Mouse (Mus musculus) right cerebral cortex, postnatal 25 days (tissue): ENCODE measurements around the gene Bahcc1.

ENCODE experiments used
- DNase-seq: peaks from one replicate; pipeline ENCODE4 v3.0.0; 2022

Gene Bahcc1

DNA sequence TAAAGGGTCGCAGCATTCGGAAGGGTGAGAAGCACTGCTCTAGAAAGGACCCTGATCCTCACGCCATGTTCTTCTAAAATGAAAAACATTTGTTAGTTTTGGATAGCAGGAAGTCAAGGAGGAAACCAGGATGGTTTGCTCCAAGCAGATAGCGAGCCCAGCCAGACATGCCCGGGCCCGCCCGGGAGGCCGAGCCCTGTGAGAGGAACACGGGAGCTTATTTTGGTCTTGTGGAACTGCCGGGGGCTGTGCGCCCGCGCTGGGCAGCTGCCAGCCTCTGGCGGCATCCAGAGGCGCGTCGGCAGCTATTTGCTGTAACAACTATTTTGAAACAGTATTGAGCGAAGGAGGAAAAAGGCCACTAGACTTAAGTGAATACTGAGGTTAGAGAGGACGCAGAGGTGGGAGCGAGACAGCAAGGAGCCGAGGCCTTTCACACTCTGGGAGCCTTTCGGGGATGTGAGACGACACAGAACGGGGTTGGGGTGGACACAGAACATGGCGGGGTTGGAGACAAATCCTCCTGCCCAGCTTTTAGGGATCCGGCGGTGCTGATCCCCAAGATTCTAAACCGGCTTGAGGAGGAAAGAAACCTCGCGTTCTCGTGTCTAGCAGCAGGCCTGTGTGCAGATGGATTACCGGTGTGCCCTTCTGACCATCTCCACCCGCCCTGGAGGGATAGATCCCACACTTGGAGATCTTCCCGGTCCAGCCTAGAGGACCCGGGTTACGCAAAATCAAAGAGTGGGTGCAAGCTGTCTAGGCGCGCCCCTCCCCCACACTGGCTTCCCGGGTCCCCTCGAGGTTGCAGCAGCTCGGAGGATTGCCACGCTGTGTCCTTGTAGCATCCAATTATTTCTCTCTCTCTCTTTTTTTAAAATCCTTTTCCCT, 2.6 kb upstream of the Bahcc1 start:
- DNase-seq = peak; percentile 67

DNA sequence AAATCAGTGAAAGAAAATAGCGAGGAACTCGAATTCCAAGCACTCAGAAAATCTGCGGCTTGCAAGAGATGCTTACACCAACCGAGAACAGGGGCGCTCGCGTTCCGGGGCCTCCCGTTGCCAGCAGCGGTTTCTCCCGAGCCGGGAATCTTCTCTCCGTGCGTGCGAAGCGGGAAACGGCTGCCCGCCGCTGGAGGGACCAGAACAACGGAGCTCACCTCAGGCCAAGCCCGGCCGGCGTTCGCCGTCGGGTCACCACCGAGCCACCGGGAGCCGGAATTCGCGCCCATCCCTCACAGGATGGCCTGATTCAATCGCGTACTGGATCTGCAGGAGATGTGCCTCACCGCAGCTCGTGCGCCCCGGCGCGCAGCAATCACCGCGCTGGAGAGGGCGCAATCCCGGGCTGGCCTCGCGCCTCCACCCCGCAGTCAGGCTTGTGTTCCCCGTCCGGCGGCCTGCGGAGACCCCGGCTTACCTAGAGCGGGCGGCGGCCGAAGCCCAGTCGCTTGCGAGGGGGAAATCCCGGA, 1.8 kb upstream of the Bahcc1 start:
- no peak for DNase-seq

DNA sequence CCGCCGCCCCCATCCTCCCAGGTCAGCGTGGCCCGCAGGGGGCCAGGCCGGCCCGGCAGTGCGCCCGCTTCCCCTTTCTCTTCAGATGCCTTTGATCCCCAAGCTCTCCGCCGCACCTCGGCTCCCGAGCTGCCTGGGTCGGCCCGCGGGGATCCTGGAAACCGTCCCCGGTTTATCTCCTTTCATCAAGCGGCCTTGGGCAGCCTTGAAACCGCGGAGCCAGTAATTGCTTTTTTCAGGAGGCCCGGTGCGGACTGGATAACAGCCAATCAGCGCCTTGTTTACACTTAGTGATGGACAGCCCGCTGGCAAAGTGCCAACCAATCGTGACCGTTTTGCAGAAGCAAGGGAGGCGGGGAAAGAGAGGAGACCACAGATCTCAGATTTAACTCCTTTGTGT, 1.4 kb upstream of the Bahcc1 start:
- peak; percentile 99 for DNase-seq

GRCm38 (mm10) chr11:120233441-120234135, 841 bp downstream of the Bahcc1 start:
- DNase-seq = peak; percentile 69

- no peak for DNase-seq
These were observed 1.5 kb downstream of the Bahcc1 start for GRCm38 (mm10) chr11:120234136-120234775.

DNA sequence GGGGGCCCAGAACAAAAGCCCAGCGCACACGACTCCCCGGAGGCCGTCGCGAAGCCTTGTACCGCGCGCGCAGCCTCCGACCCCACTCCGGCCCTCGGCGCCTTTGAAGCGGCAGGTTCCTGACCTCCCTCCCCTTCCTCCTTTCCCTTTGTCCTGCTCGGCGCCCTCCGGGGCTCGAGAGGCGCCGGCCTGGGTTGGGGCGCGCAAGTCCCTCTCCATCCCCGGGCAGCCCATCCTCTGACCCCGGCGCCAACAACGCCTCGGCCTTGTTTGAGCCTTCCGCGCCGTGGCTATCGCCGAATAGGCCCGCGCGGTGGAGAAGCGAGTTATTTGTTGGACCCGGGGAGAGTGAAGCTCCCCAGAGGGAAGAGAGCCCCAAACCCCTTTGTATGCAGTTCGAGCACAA, 2.0 kb downstream of the Bahcc1 start:
- peak; percentile 68 for DNase-seq

DNA sequence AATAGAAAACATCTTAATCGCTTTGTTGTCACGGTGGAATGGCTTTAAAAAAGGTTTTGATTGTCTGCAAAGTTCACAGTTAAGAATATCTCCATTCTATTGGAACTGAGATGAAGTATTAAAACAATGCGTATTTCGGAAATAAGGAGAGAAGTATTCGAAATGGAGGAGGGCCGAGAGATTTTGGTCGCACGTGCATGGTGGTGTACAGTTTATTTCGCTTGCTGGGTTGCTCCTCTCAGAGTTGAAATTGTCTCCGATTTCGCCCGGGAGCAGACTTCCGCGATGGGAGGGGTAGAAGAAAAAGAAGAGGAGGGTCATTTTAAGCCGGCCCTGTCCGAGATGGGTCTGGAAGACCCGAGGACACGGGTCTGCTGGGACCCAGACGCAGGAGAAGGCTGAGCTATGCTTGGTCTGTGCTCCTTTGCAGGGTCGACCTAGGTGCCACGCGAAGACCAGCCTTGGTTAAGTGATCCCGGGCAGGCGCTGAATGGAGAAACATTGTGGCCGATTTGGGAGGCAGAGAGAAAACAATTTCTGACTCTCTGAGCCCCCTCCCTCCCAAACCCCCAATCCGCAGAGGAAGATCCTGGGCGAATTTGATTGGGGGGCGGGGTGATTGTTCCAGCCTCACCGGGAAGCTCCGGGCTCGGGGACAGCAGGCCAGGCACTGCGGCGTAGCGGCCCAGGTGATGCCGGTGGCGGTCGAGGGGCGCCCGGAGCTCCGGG, 2.8 kb downstream of the Bahcc1 start:
- peak; percentile 69 for DNase-seq

- no peak for DNase-seq
These were observed 3.3 kb downstream of the Bahcc1 start for GRCm38 (mm10) chr11:120236114-120236437.

DNA sequence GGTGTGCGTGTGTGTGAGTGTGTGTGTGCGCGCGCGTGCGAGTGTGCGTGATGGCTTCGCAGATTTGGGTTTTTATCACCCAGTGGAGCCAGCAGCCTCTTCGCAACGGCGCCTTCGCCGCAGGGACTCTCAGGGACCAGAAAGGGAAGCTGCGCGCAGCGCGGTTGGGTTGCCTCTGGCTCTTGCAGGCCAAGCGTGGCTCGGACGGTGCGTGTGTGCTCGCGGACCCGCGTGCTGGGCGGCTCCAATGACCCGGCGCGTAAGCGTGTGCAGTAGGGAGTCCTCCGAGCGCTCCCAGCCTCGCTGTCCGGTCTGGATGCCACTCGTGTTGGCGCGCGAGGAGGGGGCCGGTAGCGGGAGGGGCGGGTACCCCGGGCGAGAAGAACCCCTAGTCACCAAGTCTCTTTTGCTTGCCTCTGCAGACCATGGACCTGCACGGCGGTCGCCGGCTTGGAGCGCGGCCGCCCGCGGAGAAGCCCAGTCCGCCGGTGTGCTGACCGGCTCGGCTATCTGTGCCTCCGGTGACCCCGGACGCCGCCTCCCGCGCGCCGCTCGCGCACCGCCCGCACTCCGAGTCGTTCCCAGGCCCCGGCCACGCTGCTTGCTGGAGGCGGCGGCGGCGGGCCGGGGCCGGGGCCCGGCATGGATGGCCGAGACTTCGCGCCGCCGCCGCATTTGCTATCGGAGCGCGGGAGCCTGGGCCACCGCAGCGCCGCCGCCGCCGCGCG, 3.9 kb downstream of the Bahcc1 start:
- DNase-seq = peak; percentile 71

GRCm38 (mm10) chr11:120237166-120238131, 4.7 kb downstream of the Bahcc1 start:
- peak; percentile 66 for DNase-seq

GRCm38 (mm10) chr11:120238306-120238705, 5.6 kb downstream of the Bahcc1 start:
- no peak for DNase-seq

GRCm38 (mm10) chr11:120238751-120239359, 6.1 kb downstream of the Bahcc1 start:
- DNase-seq = no peak

DNA sequence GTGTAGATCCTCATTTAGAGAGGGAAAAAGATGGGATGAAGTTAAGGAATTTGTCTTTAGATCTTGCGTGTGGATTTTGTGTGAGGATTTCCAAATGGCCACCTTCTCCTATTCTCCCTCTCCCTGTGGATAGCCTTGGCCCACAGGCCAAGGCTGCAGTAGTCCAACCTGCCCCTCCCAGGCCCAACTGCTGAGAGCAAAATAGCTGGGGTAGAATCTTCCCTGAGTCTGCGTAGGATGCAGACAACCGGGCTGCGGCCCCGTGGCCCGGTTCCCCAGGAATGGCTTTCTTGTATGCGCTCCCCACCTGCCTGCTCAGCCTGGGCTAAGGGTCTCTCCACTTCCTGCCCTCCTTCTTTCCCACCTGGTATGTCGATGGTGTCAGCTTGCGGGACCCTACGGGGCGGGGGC, 6.8 kb downstream of the Bahcc1 start:
- no peak for DNase-seq

DNA sequence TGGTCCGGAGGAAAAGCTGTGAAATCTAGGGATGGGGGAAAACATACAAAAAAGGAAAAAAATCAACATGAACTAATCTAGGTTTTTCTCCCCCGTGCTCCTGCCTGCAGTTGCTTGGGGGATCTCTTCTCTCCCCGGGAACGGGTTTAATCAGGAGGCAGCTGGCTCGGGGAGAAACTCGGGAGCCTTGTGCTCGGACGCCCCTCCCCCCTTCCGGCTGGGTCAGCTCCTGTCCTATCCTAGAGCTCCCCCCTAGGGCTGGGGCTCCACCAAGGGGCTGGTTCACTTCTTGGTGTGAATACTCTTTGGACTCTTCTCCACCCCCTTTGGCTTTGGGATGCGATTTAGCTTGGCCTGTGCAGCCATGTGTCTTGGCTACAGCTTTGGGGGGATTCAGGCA, 7.5 kb downstream of the Bahcc1 start:
- DNase-seq = peak; percentile 69

DNA sequence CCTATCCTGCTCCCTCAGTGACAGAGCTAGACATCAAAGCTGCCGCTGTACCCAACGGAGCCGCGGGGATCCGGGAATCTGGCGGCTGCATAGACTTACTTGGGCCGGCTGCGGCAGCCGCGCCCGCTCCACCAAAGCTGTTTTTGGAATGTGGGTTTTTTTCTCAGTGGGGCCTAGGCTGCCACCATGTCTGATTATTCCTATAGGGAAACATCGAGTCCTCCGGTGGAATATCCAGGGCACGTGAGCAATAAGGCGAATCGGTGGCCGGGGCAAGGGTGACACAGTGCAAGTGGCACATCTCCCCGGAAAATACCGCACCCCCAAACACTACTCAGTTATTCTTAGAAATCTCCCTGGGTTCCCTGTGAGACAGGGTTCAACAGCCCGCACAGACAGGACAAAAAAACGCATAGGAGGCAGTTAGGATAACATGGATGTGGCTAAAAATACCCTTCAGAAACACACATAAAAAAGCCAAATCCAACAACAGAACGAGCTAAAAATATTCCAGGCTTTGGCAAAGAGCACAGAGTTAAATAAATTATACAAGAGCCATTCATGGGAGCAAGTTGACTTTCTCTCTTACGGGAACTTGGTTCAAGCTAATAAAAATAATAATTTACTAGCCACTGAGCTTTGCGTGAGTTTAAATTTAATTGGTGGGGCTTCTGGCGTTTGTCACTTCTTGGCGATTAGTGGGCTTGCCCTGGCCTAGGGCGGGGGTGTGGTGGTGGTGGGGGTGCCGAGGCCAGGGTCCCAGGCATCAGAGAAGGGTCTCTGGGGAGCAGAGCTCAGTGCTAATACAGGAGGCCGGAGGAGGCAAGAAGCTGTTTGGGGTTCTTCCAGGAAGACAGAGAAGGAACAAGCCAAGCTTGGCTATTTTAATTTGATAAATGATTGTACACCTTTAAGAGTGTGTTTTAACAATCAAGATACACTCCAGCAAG, 8.5 kb downstream of the Bahcc1 start:
- DNase-seq = peak; percentile 55

DNA sequence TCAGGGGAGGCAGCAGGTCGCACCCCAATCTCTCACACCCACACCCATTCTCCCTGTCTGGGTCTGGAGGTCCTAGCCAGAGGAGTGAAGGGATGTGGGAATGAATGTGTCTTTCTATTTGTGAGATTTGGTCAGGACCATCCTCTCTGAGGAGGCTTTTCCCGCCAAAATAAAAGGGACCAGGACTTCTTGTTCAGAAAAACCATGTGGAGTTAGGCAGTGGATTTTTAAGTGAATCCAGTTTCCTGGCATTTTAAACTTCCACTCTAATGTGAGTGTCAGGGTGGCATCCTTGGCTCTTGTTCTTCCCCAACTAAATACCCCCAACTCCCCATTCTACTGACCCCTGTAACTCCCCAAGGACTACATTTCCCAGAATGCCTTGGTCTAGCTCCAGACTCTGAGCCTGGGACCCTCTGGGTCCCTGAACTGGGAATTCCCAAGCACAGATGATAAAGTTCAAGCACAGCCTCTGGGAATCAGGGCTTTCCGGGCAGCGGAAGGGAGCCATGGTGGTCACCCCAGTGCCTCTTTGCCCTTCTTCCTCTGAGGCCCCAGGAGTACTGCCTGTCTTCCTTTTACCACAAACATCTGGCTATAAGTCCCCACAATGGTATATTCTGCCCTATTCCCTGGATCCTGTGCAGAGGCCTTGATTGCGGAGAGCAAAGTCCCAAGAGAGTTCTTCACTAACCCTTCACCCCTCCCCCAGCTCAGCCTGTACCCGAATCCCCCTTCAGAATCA, 9.4 kb downstream of the Bahcc1 start:
- no peak for DNase-seq

DNA sequence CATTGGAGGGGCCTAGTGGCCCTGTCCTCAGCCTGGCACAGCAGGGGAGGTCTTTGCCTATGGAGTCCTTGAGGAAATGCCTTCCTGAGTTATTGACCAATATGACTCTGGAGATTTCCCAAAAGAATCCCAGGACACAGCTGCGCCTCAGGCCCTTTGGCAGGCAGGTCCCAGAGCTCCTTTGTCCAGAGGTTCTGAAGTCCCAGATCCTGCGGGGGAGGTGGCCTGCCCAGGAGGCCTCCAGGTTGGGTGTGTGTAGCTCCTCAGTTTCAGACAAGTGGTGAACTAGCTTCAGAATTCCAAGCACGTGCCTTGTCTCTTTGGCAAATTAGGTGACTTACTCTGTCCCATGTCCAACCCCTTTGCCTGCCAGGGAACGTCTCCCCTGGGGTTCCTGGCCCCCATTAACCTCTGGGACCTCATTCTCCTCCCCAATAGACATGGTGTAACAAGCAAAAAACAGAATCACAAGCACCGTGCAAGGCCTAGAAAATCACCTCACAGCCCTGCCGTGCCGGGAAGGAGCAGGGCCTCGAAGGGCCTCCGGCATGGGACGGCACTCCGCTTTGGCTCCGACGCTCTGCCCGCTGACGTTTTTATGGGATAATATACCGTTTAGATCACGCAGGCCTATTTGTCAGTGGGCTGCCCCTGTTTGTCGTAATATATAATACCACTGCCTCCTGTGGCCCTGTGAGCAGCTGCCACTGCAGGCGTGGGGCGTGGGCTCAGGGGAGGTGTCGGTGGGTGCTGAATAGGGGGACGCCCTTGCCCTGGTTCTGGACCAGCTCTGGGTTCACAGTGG, 10.2 kb downstream of the Bahcc1 start:
- no peak for DNase-seq

- DNase-seq = no peak
These were observed 10.7 kb downstream of the Bahcc1 start for GRCm38 (mm10) chr11:120243531-120243820.
